Mouse (Mus musculus) testis, adult 2 months (tissue): ENCODE data around the gene Csmd2.

Source experiments
- CTCF ChIP-seq: fragments of 200-500 bp; IDR thresholded peaks from 2 replicates; pipeline ENCODE4 v1.5.1; 2012; ENCODE audit warnings: low read depth, mild to moderate bottlenecking, inconsistent platforms, low read length, moderate library complexity; ENCODE audit not compliant: control insufficient read depth, insufficient read depth, insufficient replicate concordance
- POLR2A ChIP-seq: fragments of 200-500 bp; IDR thresholded peaks from 2 replicates; pipeline ENCODE4 v1.6.1; 2012; ENCODE audit warnings: low read depth, mild to moderate bottlenecking, inconsistent platforms, low read length, moderate library complexity; ENCODE audit not compliant: control insufficient read depth

DNA sequence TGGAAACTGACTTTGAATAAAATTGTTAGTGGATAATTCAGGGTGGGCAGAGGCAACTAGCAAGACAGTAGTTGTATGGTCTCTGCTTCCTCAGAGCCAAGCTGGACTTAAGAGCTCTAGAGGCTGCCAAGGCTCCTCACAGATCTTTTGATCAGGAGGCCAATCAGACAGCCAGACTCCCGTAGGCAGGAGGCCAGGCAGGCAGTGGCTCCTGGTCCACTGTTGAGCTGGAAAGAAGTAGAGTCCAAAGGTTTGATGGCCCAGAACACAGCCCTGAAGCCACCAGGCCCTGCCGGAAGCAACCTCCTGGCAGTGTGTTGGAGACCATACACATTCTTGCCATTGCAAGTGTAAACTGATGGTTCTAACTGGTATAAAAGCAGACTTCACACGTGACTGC lies 155.5 kb downstream of the Csmd2 start:
- TF ChIP-seq POLR2A (no peak), CTCF (no peak)
